Mouse (Mus musculus): ENCODE measurements around the gene Il10. TPM values are rescaled to one million over a fixed set of nuclear protein-coding genes. Genes with fewer than 3 reads are reported as not detected.

Gene Il10
- total and polyA plus RNA-seq, 3 experiments, result 236 to 903 (median 389) TPM

GRCm38 (mm10) chr1:131046607-131047006, 27.0 kb downstream of the Il10 start:
- Histone ChIP-seq H3K79me2 (replicated peaks; ENCODE audit: control insufficient read depth, extremely low read depth, insufficient read depth, poor library complexity, severe bottlenecking) (no peaks in the 10 kb centered on the region), H3K36me3 (replicated peaks in 1 of 2; ENCODE audit: control insufficient read depth in 1 of 2, insufficient read depth in 1 of 2, low read length in 1 of 2) (no peaks in the 10 kb centered on the region), H3K27me3 (replicated peaks) (no peaks in the 10 kb centered on the region), H3K4me1 (ENCODE audit: control insufficient read depth in 1 of 2, insufficient read depth in 2 of 2) (peaks cover 41 to 80% of the 10 kb centered on the region in 2 experiments), H3K4me2 (ENCODE audit: insufficient read depth, low read depth, poor library complexity, severe bottlenecking) (peak overlapping the region; percentile 62), H3K27ac (ENCODE audit: insufficient read depth, low read depth) (peak overlapping the region; percentile 87), H3K4me3 (replicated peaks in 1 of 3; ENCODE audit: low read depth in 2 of 3, low read length in 2 of 3, poor library complexity in 1 of 3) (no peak overlapping the region), H3K9ac (ENCODE audit: insufficient read depth, low read depth) (peak overlapping the region; percentile 12; the same call in 1 of the 2 replicates), H3K9me3 (replicated peaks; ENCODE audit: low read length) (peaks cover 7% of the 10 kb centered on the region)
- dilution Hi-C loops (cut with MboI; ENCODE audit: extremely low pct_ligation_motif_present, extremely low pct_unique_long_range_greater_than_20kb, low sequenced_read_pairs) (no loop called here), in situ Hi-C loops (cut with MboI; ENCODE audit: low pct_ligation_motif_present, low pct_unique_long_range_greater_than_20kb, low sequenced_read_pairs) (no loop called here)
- TF ChIP-seq TBP (conservative IDR thresholded peaks at IDR 0.05; ENCODE audit: low read depth, low read length) (peak; percentile 95), MEF2A (IDR thresholded peaks at IDR 0.05; ENCODE audit: borderline replicate concordance, low read depth, low read length) (peak; percentile 90), MAX (IDR thresholded peaks at IDR 0.05; ENCODE audit: low read length) (peak; percentile 84), BHLHE40 (IDR thresholded peaks at IDR 0.05; ENCODE audit: low read depth, low read length) (peak; percentile 94), ETS1 (conservative IDR thresholded peaks at IDR 0.05; ENCODE audit: low read depth, low read length) (peak; percentile 100), EP300 (IDR thresholded peaks at IDR 0.05; ENCODE audit: low read length) (peak; percentile 83), NRF1 (IDR thresholded peaks at IDR 0.05; ENCODE audit: low read depth, low read length) (0 out of 2 replicates have a peak, but pooled peaks have one; percentile 25), ELF1 (IDR thresholded peaks at IDR 0.05; ENCODE audit: low read depth, low read length) (peak; percentile 70), MAZ (IDR thresholded peaks at IDR 0.05; ENCODE audit: low read depth, low read length) (peak; percentile 58), CHD1 (IDR thresholded peaks at IDR 0.05; ENCODE audit: low read depth, low read length) (no peak), JUN (IDR thresholded peaks at IDR 0.05; ENCODE audit: insufficient read depth, low read depth, low read length) (peak; percentile 60; the same call in 1 of the 2 replicates), GABPA (IDR thresholded peaks at IDR 0.05; ENCODE audit: insufficient replicate concordance, low read depth, low read length) (no peak), PAX5 (IDR thresholded peaks at IDR 0.05; ENCODE audit: low read length) (no peak), SMC3 (IDR thresholded peaks at IDR 0.05; ENCODE audit: low read depth, low read length) (peak; percentile 24), HCFC1 (IDR thresholded peaks at IDR 0.05; ENCODE audit: low read depth, low read length) (no peak), JUND (conservative IDR thresholded peaks at IDR 0.05; ENCODE audit: low read depth, low read length) (peak; percentile 89), UBTF (IDR thresholded peaks at IDR 0.05; ENCODE audit: low read depth, low read length) (peak; percentile 96), USF1 (IDR thresholded peaks at IDR 0.05; ENCODE audit: low read depth, low read length) (no peak), ZC3H11A (IDR thresholded peaks at IDR 0.05; ENCODE audit: low read depth, low read length) (no peak), NELFE (IDR thresholded peaks at IDR 0.05; ENCODE audit: low read depth, low read length) (no peak), RAD21 (IDR thresholded peaks at IDR 0.05; ENCODE audit: low read depth, low read length) (no peak; the same call in 1 of the 2 replicates), MXI1 (IDR thresholded peaks at IDR 0.05; ENCODE audit: low read depth, low read length) (no peak), KAT2A (IDR thresholded peaks at IDR 0.05; ENCODE audit: insufficient replicate concordance, low read length) (no peak), MYC (IDR thresholded peaks at IDR 0.05; ENCODE audit: low read depth, low read length) (peak; percentile 90), POLR2A (IDR thresholded peaks at IDR 0.05; ENCODE audit: low read depth, low read length) (peak; percentile 30; the same call in 1 of the 2 replicates), CTCF (conservative IDR thresholded peaks at IDR 0.05 in 1 of 2, IDR thresholded peaks at IDR 0.05 in 1 of 2; ENCODE audit: low read depth in 2 of 2, low read length in 2 of 2) (no peak), MAFK (IDR thresholded peaks at IDR 0.05; ENCODE audit: insufficient replicate concordance, low read length) (no peak; the same call in 1 of the 2 replicates), CHD2 (IDR thresholded peaks at IDR 0.05; ENCODE audit: low read length) (peak; percentile 61; the same call in 1 of the 2 replicates), SIN3A (IDR thresholded peaks at IDR 0.05; ENCODE audit: low read length) (peak; percentile 86), POLR2AphosphoS2 (IDR thresholded peaks at IDR 0.05; ENCODE audit: low read depth, low read length) (no peak), TCF12 (IDR thresholded peaks at IDR 0.05; ENCODE audit: low read depth, low read length) (peak; percentile 73; the same call in 1 of the 2 replicates), IRF4 (IDR thresholded peaks at IDR 0.05; ENCODE audit: low read depth, low read length) (peak; percentile 94)
- peak; percentile 94 for DNase-seq (ENCODE audit: extremely low read depth)
